Mouse (Mus musculus) stomach, postnatal 0 days (tissue): ENCODE data around the gene Snapin. TPM values are rescaled to one million over a fixed set of nuclear protein-coding genes. Genes with fewer than 3 reads are reported as not detected.

Source experiments
- ATAC-seq: fragments of 200-750 bp; cut with Nextera tagmentation; 2 replicates; pipeline ENCODE4 v1.8.0; 2017; ENCODE audit not compliant: low FRiP score, low TSS enrichment
- DNase-seq: peaks from one replicate; pipeline ENCODE4 v3.0.0-alpha.2; 2016; ENCODE audit warnings: low spot score
- H3K27ac ChIP-seq: fragments of 300-500 bp; sonication (generic); replicated peaks from 2 replicates; pipeline ENCODE4 v1.5.1; 2014; ENCODE audit warnings: mild to moderate bottlenecking, control low read depth
- H3K27me3 ChIP-seq: fragments of 300-500 bp; sonication (generic); 2 replicates; pipeline ENCODE4 v1.6.1; 2014; ENCODE audit warnings: low read length; ENCODE audit not compliant: control insufficient read depth, insufficient read depth
- H3K36me3 ChIP-seq: fragments of 300-500 bp; sonication (generic); 2 replicates; pipeline ENCODE4 v1.6.1; 2014; ENCODE audit warnings: low read length, mixed read lengths; ENCODE audit not compliant: control insufficient read depth, insufficient read depth
- H3K4me1 ChIP-seq: fragments of 300-500 bp; sonication (generic); replicated peaks from 2 replicates; pipeline ENCODE4 v1.6.1; 2014; ENCODE audit warnings: antibody characterized with exemption; ENCODE audit not compliant: control insufficient read depth, insufficient read depth
- H3K4me2 ChIP-seq: fragments of 300-500 bp; sonication (generic); replicated peaks from 2 replicates; pipeline ENCODE4 v1.6.1; 2014; ENCODE audit warnings: low read depth, mild to moderate bottlenecking, control low read depth, moderate library complexity
- H3K4me3 ChIP-seq: fragments of 300-500 bp; sonication (generic); 2 replicates; pipeline ENCODE4 v1.5.1; 2014; ENCODE audit warnings: low read depth, low read length, control low read depth
- H3K9ac ChIP-seq: fragments of 300-500 bp; sonication (generic); 2 replicates; pipeline ENCODE4 v1.6.1; 2014; ENCODE audit warnings: mild to moderate bottlenecking, low read length, control low read depth, mixed read lengths
- H3K9me3 ChIP-seq: fragments of 300-500 bp; sonication (generic); 2 replicates; pipeline ENCODE4 v1.6.1; 2016; ENCODE audit warnings: low read length; ENCODE audit not compliant: control insufficient read depth
- CTCF ChIP-seq: IDR thresholded peaks from 2 replicates; pipeline ENCODE4 v1.5.1; 2016; ENCODE audit warnings: antibody characterized with exemption, low read depth, mild to moderate bottlenecking, moderate library complexity
- EP300 ChIP-seq: optimal IDR thresholded peaks from 2 replicates; pipeline ENCODE3; 2016; ENCODE audit warnings: antibody characterized with exemption
- WGBS: fragments of 180-500 bp; shearing (Covaris S2); extraction: QIAGEN DNeasy Blood & Tissue Kit; methylation state at CpG from one replicate; pipeline ENCODE4 v1.1.7; 2014; 5-methylcytosine and 5-hydroxymethylcytosine counted together
- polyA plus RNA-seq: library from polyadenylated mRNA; unstranded; fragments of >200 nt; fragmentation: Nextera tagmentation; extraction: Ambion mirVana; gene quantifications from 2 replicates; pipeline ENCODE4 v1.2.1, GENCODE M21; 2015

The Snapin gene
- polyA plus RNA-seq, 1 experiment from 2014 or later, result 63.4 TPM

- H3K9ac ChIP-seq, result peak overlapping the region; percentile 61
- peak overlapping the region; percentile 48 for H3K4me3 ChIP-seq
Measured at GRCm38 (mm10) chr3:90515242-90515641, 24.4 kb upstream of the Snapin start.

GRCm38 (mm10) chr3:90514691-90515090 lies 23.9 kb upstream of the Snapin start:
- peak overlapping the region; percentile 48 for H3K4me3 ChIP-seq
- WGBS, result 1% methylated on average over 10 of the region's 10 CpGs
- H3K4me2 ChIP-seq, result peak overlapping the region; percentile 88
- DNase-seq (peak; percentile 82), ATAC-seq (peak; percentile 81)
- no peaks in the 10 kb centered on the region for H3K9me3 ChIP-seq
- TF ChIP-seq CTCF (no peak), EP300 (no peak)
- H3K9ac ChIP-seq, result peak overlapping the region; percentile 61
- peak overlapping the region; percentile 84 for H3K27ac ChIP-seq
- no peaks in the 10 kb centered on the region; the same call in 1 of the 2 replicates for H3K36me3 ChIP-seq
- no peaks in the 10 kb centered on the region for H3K27me3 ChIP-seq
- H3K4me1 ChIP-seq, result no peaks in the 10 kb centered on the region; the same call in 1 of the 2 replicates

More at GRCm38 (mm10) chr3:90515242-90515641, 24.4 kb upstream of the Snapin start:
- no peak for ATAC-seq
- peak overlapping the region; percentile 88 for H3K4me2 ChIP-seq
- no peaks in the 10 kb centered on the region for H3K27me3 ChIP-seq
- peak overlapping the region; percentile 84 for H3K27ac ChIP-seq
- no peak for DNase-seq
- TF ChIP-seq CTCF, result no peak
- no peak for TF ChIP-seq EP300
- H3K9me3 ChIP-seq, result no peaks in the 10 kb centered on the region
- no peaks in the 10 kb centered on the region; the same call in 1 of the 2 replicates for H3K4me1 ChIP-seq
- H3K36me3 ChIP-seq, result no peaks in the 10 kb centered on the region; the same call in 1 of the 2 replicates
- 36% methylated on average over 1 of the region's 1 CpGs for WGBS

DNA sequence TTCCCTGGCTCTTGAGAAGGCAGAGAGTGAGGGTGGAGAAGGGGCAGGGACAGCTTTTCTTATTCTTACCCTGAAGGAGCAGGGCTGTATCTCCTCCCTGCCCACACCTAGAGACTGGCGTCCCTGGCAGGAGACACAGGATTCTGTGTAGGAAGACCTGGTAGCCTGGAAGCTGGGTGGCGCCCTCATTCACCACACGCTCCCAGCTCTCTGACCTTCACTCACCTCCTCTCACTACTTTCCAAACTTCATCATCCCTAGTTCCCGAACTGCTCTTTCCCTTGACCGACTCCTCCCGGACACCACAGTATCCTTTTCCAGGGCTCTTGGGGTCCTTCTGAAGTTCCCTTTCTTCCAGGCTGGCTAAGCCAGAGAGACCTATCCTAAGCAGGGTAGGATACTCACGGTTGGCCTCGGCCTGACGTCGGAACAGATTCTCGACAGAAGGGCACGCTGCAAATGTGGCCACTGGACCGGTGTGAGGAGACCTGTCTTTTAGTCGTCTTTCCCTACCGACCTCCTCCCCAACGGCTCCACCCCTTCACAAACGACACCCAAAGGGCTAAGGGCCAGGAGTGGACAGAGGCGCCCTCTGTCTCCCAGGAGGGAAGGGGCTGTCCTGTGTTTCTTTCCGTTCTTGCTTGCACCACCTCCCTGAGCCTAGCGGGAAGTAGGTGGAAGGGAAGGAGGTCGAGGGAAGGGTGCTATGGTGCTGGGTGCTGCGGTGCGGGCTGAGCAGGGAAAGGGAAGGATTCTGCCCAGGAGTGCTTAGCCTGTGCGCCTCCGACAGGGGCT lies 23.2 kb upstream of the Snapin start, which contains the start of the genes S100a1 and S100a13:
Gene S100a1, minus strand, starts transcription at position 597 of the 795 bp plus-strand sequence.
Gene S100a13, plus strand, starts transcription at position 640 of the 795 bp plus-strand sequence.
- 5% methylated on average over 25 of the region's 25 CpGs for WGBS
- DNase-seq (peak; percentile 79), ATAC-seq (peak; percentile 80)
- Histone ChIP-seq H3K4me2 (peak within 1 kb of the TSS; percentile 88), H3K4me1 (no peaks in the 10 kb centered on the region; the same call in 1 of the 2 replicates), H3K36me3 (no peaks in the 10 kb centered on the region; the same call in 1 of the 2 replicates), H3K27ac (peak within 1 kb of the TSS; percentile 84), H3K9ac (peak within 1 kb of the TSS; percentile 61), H3K4me3 (peak within 1 kb of the TSS; percentile 48), H3K27me3 (no peaks in the 10 kb centered on the region), H3K9me3 (no peaks in the 10 kb centered on the region)
- TF ChIP-seq EP300, result no peak
- TF ChIP-seq CTCF, result peak; percentile 72

GRCm38 (mm10) chr3:90512948-90513642 lies 22.3 kb upstream of the Snapin start:
- H3K4me2 ChIP-seq, result peak overlapping the region; percentile 88
- peak overlapping the region; percentile 84 for H3K27ac ChIP-seq
- ATAC-seq (no peak), DNase-seq (peak; percentile 56)
- no peaks in the 10 kb centered on the region for H3K27me3 ChIP-seq
- peak overlapping the region; percentile 48; the same call in 1 of the 2 replicates for H3K4me3 ChIP-seq
- no peak for TF ChIP-seq CTCF
- H3K36me3 ChIP-seq, result no peaks in the 10 kb centered on the region; the same call in 1 of the 2 replicates
- WGBS, result 68% methylated on average over 9 of the region's 9 CpGs
- H3K9ac ChIP-seq, result peak overlapping the region; percentile 61; the same call in 1 of the 2 replicates
- H3K9me3 ChIP-seq, result no peaks in the 10 kb centered on the region
- peaks cover 1% of the 10 kb centered on the region; the same call in 1 of the 2 replicates for H3K4me1 ChIP-seq

- Histone ChIP-seq H3K4me1 (peaks cover 4% of the 10 kb centered on the region; the same call in 1 of the 2 replicates), H3K27ac (no peak overlapping the region), H3K4me3 (no peak overlapping the region), H3K27me3 (no peaks in the 10 kb centered on the region), H3K9me3 (no peaks in the 10 kb centered on the region), H3K4me2 (no peak overlapping the region), H3K36me3 (no peaks in the 10 kb centered on the region; the same call in 1 of the 2 replicates), H3K9ac (no peak overlapping the region)
- DNase-seq, result no peak
- no peak for ATAC-seq
- WGBS, result 84% methylated on average over 5 of the region's 5 CpGs
- TF ChIP-seq CTCF (no peak), EP300 (no peak)
Measured at GRCm38 (mm10) chr3:90512276-90512675, 21.4 kb upstream of the Snapin start.
